Mouse (Mus musculus) embryonic fibroblast, embryonic 13.5 days (primary cell): Measurements from ENCODE around the gene Pomc.

Experiments
- CTCF ChIP-seq: IDR thresholded peaks from 2 replicates; pipeline ENCODE4 v1.5.1; 2011; ENCODE audit warnings: mild to moderate bottlenecking, control low read depth, low read length, moderate library complexity, borderline replicate concordance; ENCODE audit not compliant: insufficient read depth
- POLR2A ChIP-seq: IDR thresholded peaks from 2 replicates; pipeline ENCODE4 v1.6.1; 2011; ENCODE audit warnings: low read depth, mild to moderate bottlenecking, control low read depth, low read length, moderate library complexity

DNA sequence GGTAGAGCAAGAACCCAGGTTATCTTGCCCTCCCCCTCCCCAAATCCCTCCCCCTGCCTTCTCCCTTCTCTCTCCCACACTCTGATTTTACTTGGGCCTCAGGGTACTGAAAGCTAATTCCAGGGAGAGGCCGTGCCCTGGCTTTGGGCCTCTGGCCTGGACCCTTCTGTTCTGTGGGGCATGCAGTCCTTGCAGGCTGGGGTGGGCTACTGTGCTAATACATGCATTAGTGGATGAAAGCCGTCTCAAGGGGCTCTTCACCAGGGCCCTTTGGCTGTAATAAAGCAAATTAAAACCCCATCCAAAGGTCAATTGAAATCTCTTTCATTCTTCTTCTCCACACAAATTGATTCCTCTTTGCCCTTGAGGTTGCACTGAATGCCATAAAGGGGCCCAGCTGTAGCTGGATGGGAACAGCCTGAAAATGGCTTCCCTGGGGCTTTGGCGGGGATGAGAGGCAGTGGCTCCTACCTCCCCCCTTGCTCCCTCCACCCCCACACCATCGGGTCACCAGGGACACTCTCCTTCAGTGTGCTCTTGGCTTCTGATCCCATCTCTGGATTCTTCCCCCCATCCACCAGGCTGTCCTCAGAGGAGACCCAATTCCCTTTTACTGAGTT, 10.2 kb upstream of the Pomc start:
- TF ChIP-seq CTCF = no peak
- TF ChIP-seq POLR2A = no peak
